Mouse (Mus musculus) subcutaneous adipose tissue, adult 2 months (tissue): ENCODE measurements around the gene Hif3a. TPM values are rescaled to one million over a fixed set of nuclear protein-coding genes. Genes with fewer than 3 reads are reported as not detected.

Source experiments
- polyA plus RNA-seq: library from polyadenylated mRNA; depleted of rRNA; stranded (reverse); fragments of >200 nt; gene quantifications from 2 replicates; pipeline ENCODE4 v1.2.3, GENCODE M21; 2012; ENCODE audit warnings: low replicate concordance; rRNA removed

The Hif3a gene
- polyA plus RNA-seq: 0.85 and 1.6 TPM in 2 replicates

GRCm38 (mm10) chr7:17062389-17062788, at the start of gene Hif3a:
Hif3a (minus strand) TSS chr7:17062427.

GRCm38 (mm10) chr7:17073904-17074615, 11.8 kb upstream of the Hif3a start, which contains the start of gene Psg16:
Psg16 (plus strand) TSS chr7:17074040.

GRCm38 (mm10) chr7:17027588-17028343, 34.5 kb downstream of the Hif3a start, which contains the start of gene Ppp5c:
Ppp5c (minus strand) TSS chr7:17027924.

DNA sequence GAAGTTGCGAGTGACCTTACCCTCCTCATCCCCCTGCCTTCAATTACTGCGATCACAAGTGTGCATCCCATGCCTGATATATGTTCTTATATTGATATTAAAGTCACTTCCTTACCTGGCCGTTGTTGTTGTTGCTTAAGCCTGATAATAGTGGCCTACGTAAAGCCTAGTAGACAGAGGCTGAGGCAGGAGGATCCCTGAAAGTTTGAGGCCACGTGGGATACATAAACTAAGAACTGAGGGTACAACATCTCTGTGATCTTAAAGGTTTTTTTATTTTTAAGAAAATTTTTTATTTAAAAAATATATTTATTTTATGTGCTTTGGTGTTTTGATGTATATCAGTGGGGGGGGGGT, 69.8 kb downstream of the Hif3a start, which contains the start of gene Ccdc8:
Ccdc8 (plus strand) TSS at position 258 of the 357 bp plus-strand sequence.

GRCm38 (mm10) chr7:16982859-16983568, 79.2 kb downstream of the Hif3a start, which contains the start of gene Gm42372:
Gm42372 (plus strand) TSS chr7:16983086.

Other genes with a start within 250 kb of the Hif3a start
- 135 and 201 TPM in 2 replicates for gene Strn4, start 246.5 kb downstream of the Hif3a start, polyA plus RNA-seq
- gene Fkrp, start 245.7 kb downstream of the Hif3a start, polyA plus RNA-seq: 22.2 and 44.9 TPM in 2 replicates
- 45.3 and 48.4 TPM in 2 replicates for gene Prkd2, start 219.5 kb downstream of the Hif3a start, polyA plus RNA-seq
- 6.1 and 84.2 TPM in 2 replicates for gene Dact3, start 187.1 kb downstream of the Hif3a start, polyA plus RNA-seq
- gene Gng8, start 170.6 kb downstream of the Hif3a start, polyA plus RNA-seq: 6.5 and 30.5 TPM in 2 replicates
- 9.8 and 12.6 TPM in 2 replicates for gene Ptgir, start 155.9 kb downstream of the Hif3a start, polyA plus RNA-seq
- gene Calm3, start 138.3 kb downstream of the Hif3a start, polyA plus RNA-seq: 196 and 348 TPM in 2 replicates
- 0.36 and 3.8 TPM in 2 replicates for gene Pnmal2, start 117.7 kb downstream of the Hif3a start, polyA plus RNA-seq
- 0.13 TPM in 1 of 2 replicates, not detected in the other for gene Pnmal1, start 102.7 kb downstream of the Hif3a start, polyA plus RNA-seq
- gene Gm42372, start 79.3 kb downstream of the Hif3a start, polyA plus RNA-seq: 0.03 TPM in 1 of 2 replicates, not detected in the other
- gene Ccdc8, start 69.7 kb downstream of the Hif3a start, polyA plus RNA-seq: 3.2 and 13.5 TPM in 2 replicates
- 129 and 161 TPM in 2 replicates for gene Ppp5c, start 34.5 kb downstream of the Hif3a start, polyA plus RNA-seq
- not detected in 2 replicates for gene Psg16, start 11.6 kb upstream of the Hif3a start, polyA plus RNA-seq
- not detected in 2 replicates for gene Ceacam3, start 87.9 kb upstream of the Hif3a start, polyA plus RNA-seq
- not detected in 2 replicates for gene Psg29, start 141.1 kb upstream of the Hif3a start, polyA plus RNA-seq